Mouse (Mus musculus) C2C12 (cell line): ENCODE data around the gene Gm20695.

Experiments used
- CTCF ChIP-seq: IDR thresholded peaks from one replicate; pipeline ENCODE4 v1.5.1; 2011; ENCODE audit not compliant: control insufficient read depth, insufficient read depth, insufficient read length
- MAX ChIP-seq: IDR thresholded peaks from one replicate; pipeline ENCODE4 v1.6.1; 2011; ENCODE audit warnings: mild to moderate bottlenecking, control low read depth

DNA sequence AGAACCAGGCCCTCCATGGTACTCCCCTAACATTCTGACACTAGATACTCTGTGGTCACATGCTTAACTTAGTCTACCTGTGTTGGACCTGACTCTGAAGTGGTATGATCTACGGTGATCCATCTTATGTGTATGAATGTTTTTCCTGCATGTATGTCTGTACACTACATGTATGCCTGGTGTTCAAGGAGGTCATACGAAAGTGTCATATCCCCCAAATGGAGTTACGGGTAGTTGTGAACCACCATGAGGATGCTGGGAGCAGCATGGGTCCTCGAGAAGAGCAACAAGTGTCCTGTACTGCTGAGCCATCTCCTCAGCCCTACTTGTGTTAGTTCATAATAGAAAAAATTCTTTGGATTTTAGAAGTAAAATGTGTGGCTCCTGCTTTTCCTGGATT lies 8.1 kb upstream of the Gm20695 start:
- TF ChIP-seq MAX = no peak
- no peak for TF ChIP-seq CTCF
